ENCODE assay signal across 8 mouse cellular contexts in genomic region chr1:64087657-64088603, GRCm38 (mm10). TPM values are rescaled to one million over a fixed set of nuclear protein-coding genes. Genes with fewer than 3 reads are reported as not detected.
DNase-seq lines count a peak whose midpoint lies in the region; ATAC-seq and TF ChIP-seq lines count a peak whose summit lies in the region.

No protein-coding gene starts in this region.

- peak overlapping the region; percentile 57 for H3K4me2 ChIP-seq in heart, embryonic 13.5 days

- H3K36me3 ChIP-seq in heart, embryonic 13.5 days = peaks cover 5% of the 10 kb centered on the region; the same call in 1 of the 2 replicates

- H3K4me3 ChIP-seq in cortical plate, adult 2 months (ENCODE audit: insufficient read depth, low read length) = no peak overlapping the region
- H3K4me3 ChIP-seq in heart, embryonic 13.5 days = peak overlapping the region; percentile 22; the same call in 1 of the 2 replicates

- TF ChIP-seq POLR2A in cortical plate, adult 2 months (IDR thresholded peaks at IDR 0.05; ENCODE audit: extremely low read depth, insufficient read depth, low read length) = no peak

- H3K27ac ChIP-seq in cortical plate, adult 2 months (ENCODE audit: insufficient read depth, low read length) = peak overlapping the region; percentile 94
- peak overlapping the region; percentile 76 for H3K27ac ChIP-seq in heart, embryonic 13.5 days (replicated peaks)

- 40% methylated on average over 17 of the region's 17 CpGs for WGBS in heart, embryonic 13.5 days

- H3K9me3 ChIP-seq in heart, embryonic 13.5 days = no peaks in the 10 kb centered on the region

- H3K4me1 ChIP-seq in cortical plate, adult 2 months (ENCODE audit: control insufficient read depth, insufficient read depth, low read length) = peaks cover 14% of the 10 kb centered on the region
- H3K4me1 ChIP-seq in heart, embryonic 13.5 days = peaks cover 62% of the 10 kb centered on the region

- H3K9ac ChIP-seq in heart, embryonic 13.5 days = peak overlapping the region; percentile 37; the same call in 1 of the 2 replicates

- peak; percentile 52 for DNase-seq in urinary bladder, postnatal 14 days (ENCODE audit: low spot score)
- no peak for DNase-seq in urinary bladder, postnatal 10 days (ENCODE audit: low spot score)
- DNase-seq in kidney, adult 9 months = peak; percentile 60
- peak; percentile 67 for DNase-seq in lung, postnatal 14 days
- DNase-seq in spleen, postnatal 4 days (ENCODE audit: low spot score in 2 of 2) = peak; percentile 36 to 65

- H3K27me3 ChIP-seq in heart, embryonic 13.5 days (replicated peaks) = no peaks in the 10 kb centered on the region

- no peak; the same call in 1 of the 2 replicates for ATAC-seq in heart, embryonic 13.5 days (ENCODE audit: extremely low read depth, insufficient number of reproducible peaks, low FRiP score, low TSS enrichment)
- no peak for ATAC-seq in megakaryocyte-erythroid progenitor cell, adult 5-6 weeks (replicated peaks; ENCODE audit: low FRiP score, low TSS enrichment, poor library complexity, severe bottlenecking)

- TF ChIP-seq CTCF in cortical plate, adult 2 months (IDR thresholded peaks at IDR 0.05; ENCODE audit: extremely low read depth, insufficient read depth, low read length) = no peak

RNA-seq across cellular contexts. Expression of gene Klf7, which starts 34.2 kb away (rescaled TPM):
- 18.4 and 18.6 TPM in 2 replicates for polyA plus RNA-seq in cortical plate, adult 2 months (2012; rRNA removed)
- polyA plus RNA-seq in heart, embryonic 13.5 days (2015; fragmentation: Nextera tagmentation; extraction: Ambion mirVana) = 17.8 and 17.9 TPM in 2 replicates
- 3.7 and 5.1 TPM in 2 replicates for total RNA-seq in megakaryocyte-erythroid progenitor cell, adult 5-6 weeks (2014; fragmentation: Nextera tagmentation)
- 3.0 and 3.7 TPM in 2 replicates for total RNA-seq in megakaryocyte-erythroid progenitor cell, adult 5-6 weeks (2017)
